Mouse (Mus musculus) liver, postnatal 0 days (tissue): ENCODE results near the gene Dnmt1.

Experiments
- CTCF ChIP-seq: sonication (generic); IDR thresholded peaks from 2 replicates; pipeline ENCODE4 v1.5.1; 2016; ENCODE audit warnings: antibody characterized with exemption, low read depth
- EP300 ChIP-seq: IDR thresholded peaks from 2 replicates; pipeline ENCODE4 v1.6.1; 2016; ENCODE audit warnings: antibody characterized with exemption, low read depth, mild to moderate bottlenecking

GRCm38 (mm10) chr9:20893069-20893468 lies 66.6 kb downstream of the Dnmt1 start:
- TF ChIP-seq CTCF (no peak), EP300 (no peak)
